In the genomic region with DNA sequence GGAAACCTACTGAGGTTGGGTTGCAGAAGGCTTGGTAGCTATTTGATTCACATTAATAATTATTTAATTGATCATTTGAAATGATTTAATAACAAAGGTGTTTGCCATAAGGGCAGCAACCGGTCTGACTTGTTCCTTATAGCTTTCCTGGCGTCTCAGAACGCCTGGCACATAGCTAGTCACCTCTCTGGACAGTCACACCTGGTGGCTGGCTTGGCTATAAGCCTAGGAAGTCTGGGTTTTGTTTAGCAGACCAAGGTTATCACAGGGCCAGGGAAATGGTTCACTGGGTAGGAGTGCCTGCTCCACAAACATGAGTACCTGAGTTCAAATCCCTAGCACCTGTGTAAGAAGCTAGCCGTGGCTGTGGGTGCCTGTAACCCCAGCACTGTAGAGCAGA, we compare ENCODE assay signal across 19 mouse cellular contexts. TPM values are rescaled to one million over a fixed set of nuclear protein-coding genes. Genes with fewer than 3 reads are reported as not detected.
DNase-seq lines count a peak whose midpoint lies in the region; ATAC-seq and TF ChIP-seq lines count a peak whose summit lies in the region.
"Had no signal": no experiment of that assay in that cellular context is flagged by ENCODE, and none has a peak within 500 bp of the region (broad histone marks: within the 10 kb centered on the region; RNA-seq: fewer than 3 reads in every experiment).

No protein-coding gene starts in this region.

- no peak for TF ChIP-seq CTCF in lung, adult 2 months (IDR thresholded peaks at IDR 0.05; ENCODE audit: insufficient read depth, low read length)
- TF ChIP-seq CTCF in hindbrain, postnatal 0 days (IDR thresholded peaks at IDR 0.05; ENCODE audit: low read depth), result no peak

- no peak overlapping the region for H3K4me3 ChIP-seq in heart, embryonic 10.5 days
- H3K4me3 ChIP-seq in lung, adult 2 months (replicated peaks; ENCODE audit: extremely low read depth, low read depth, low read length), result no peak overlapping the region
- H3K4me3 ChIP-seq in intestine, embryonic 16.5 days (ENCODE audit: low read length), result no peak overlapping the region
- no peak overlapping the region for H3K4me3 ChIP-seq in hindbrain, postnatal 0 days (ENCODE audit: low read length)
- H3K4me3 ChIP-seq: embryonic facial prominence, embryonic 15.5 days; forebrain, embryonic 13.5 days; hindbrain, embryonic 10.5 days; neural tube, embryonic 12.5 days; stomach, embryonic 15.5 days had no signal

- no peaks in the 10 kb centered on the region for H3K36me3 ChIP-seq in heart, embryonic 10.5 days
- no peaks in the 10 kb centered on the region for H3K36me3 ChIP-seq in intestine, embryonic 16.5 days (ENCODE audit: control insufficient read depth, insufficient read depth, low read length)
- no peaks in the 10 kb centered on the region for H3K36me3 ChIP-seq in hindbrain, postnatal 0 days (ENCODE audit: insufficient read depth, low read length)
- H3K36me3 ChIP-seq: embryonic facial prominence, embryonic 15.5 days; hindbrain, embryonic 10.5 days; neural tube, embryonic 12.5 days; stomach, embryonic 15.5 days had no signal

- ATAC-seq in intestine, embryonic 16.5 days, result no peak
- ATAC-seq in hindbrain, postnatal 0 days, result no peak
- ATAC-seq: forebrain, embryonic 13.5 days had no signal

- WGBS in heart, embryonic 10.5 days, result 65% methylated on average over 4 of the region's 4 CpGs
- 56% methylated on average over 4 of the region's 4 CpGs for WGBS in lung, adult 2 months
- 73% methylated on average over 4 of the region's 4 CpGs for WGBS in intestine, embryonic 16.5 days
- WGBS in hindbrain, postnatal 0 days, result 93% methylated on average over 4 of the region's 4 CpGs

- H3K27ac ChIP-seq in heart, embryonic 10.5 days, result no peak overlapping the region
- H3K27ac ChIP-seq in intestine, embryonic 16.5 days (ENCODE audit: low read length), result no peak overlapping the region
- H3K27ac ChIP-seq in hindbrain, postnatal 0 days, result no peak overlapping the region
- H3K27ac ChIP-seq: embryonic facial prominence, embryonic 15.5 days; forebrain, embryonic 13.5 days; hindbrain, embryonic 10.5 days; neural tube, embryonic 12.5 days; stomach, embryonic 15.5 days had no signal

- H3K9ac ChIP-seq in intestine, embryonic 16.5 days (ENCODE audit: low read depth, low read length), result no peak overlapping the region
- no peak overlapping the region for H3K9ac ChIP-seq in hindbrain, postnatal 0 days (replicated peaks; ENCODE audit: low read length)
- H3K9ac ChIP-seq: embryonic facial prominence, embryonic 15.5 days; forebrain, embryonic 13.5 days; neural tube, embryonic 12.5 days; stomach, embryonic 15.5 days had no signal

- no peak for TF ChIP-seq POLR2A in lung, adult 2 months (IDR thresholded peaks at IDR 0.05; ENCODE audit: borderline replicate concordance, extremely low read depth, low read depth, low read length)

- peaks cover 57% of the 10 kb centered on the region for H3K27me3 ChIP-seq in heart, embryonic 10.5 days (ENCODE audit: insufficient read depth, poor library complexity, severe bottlenecking)
- peaks cover 2% of the 10 kb centered on the region; the same call in 1 of the 2 replicates for H3K27me3 ChIP-seq in intestine, embryonic 16.5 days (replicated peaks; ENCODE audit: control insufficient read depth, insufficient read depth, low read length)
- no peaks in the 10 kb centered on the region for H3K27me3 ChIP-seq in hindbrain, postnatal 0 days (ENCODE audit: insufficient read depth, low read length)

- H3K4me2 ChIP-seq in intestine, embryonic 16.5 days (ENCODE audit: low read depth, low read length), result no peak overlapping the region
- H3K4me2 ChIP-seq in hindbrain, postnatal 0 days (ENCODE audit: low read depth, low read length), result no peak overlapping the region
- H3K4me2 ChIP-seq: embryonic facial prominence, embryonic 15.5 days; forebrain, embryonic 13.5 days; liver, embryonic 11.5 days; neural tube, embryonic 12.5 days; stomach, embryonic 15.5 days had no signal

- DNase-seq in heart, adult 11 months, result peak; percentile 79
- no peak for DNase-seq in heart, embryonic 10.5 days (ENCODE audit: low spot score)
- peak; percentile 50 for DNase-seq in fat pad, adult 2 months (ENCODE audit: extremely low read depth, low read depth, low spot score)
- peak; percentile 28 for DNase-seq in lung, adult 2 months
- DNase-seq in lung, postnatal 4 days, result peak; percentile 29 to 60
- DNase-seq in cerebellum, adult 11 months, result no peak
- DNase-seq in hindbrain, postnatal 0 days (ENCODE audit: low spot score), result no peak
- DNase-seq: adrenal gland, postnatal 10 days; cerebellum, adult 9-10 months; left cerebral cortex, postnatal 4 days; retina, postnatal 1 day; thymus, postnatal 25 days had no signal

- peaks cover 16% of the 10 kb centered on the region for H3K4me1 ChIP-seq in heart, embryonic 10.5 days
- peaks cover 4% of the 10 kb centered on the region; the same call in 1 of the 2 replicates for H3K4me1 ChIP-seq in lung, adult 2 months (ENCODE audit: control insufficient read depth, insufficient read depth, low read length)
- peaks cover 9% of the 10 kb centered on the region; the same call in 1 of the 2 replicates for H3K4me1 ChIP-seq in intestine, embryonic 16.5 days (ENCODE audit: control insufficient read depth, insufficient read depth, low read length)
- peaks cover 2% of the 10 kb centered on the region; the same call in 1 of the 2 replicates for H3K4me1 ChIP-seq in hindbrain, postnatal 0 days (ENCODE audit: insufficient read depth, low read length)

- no peaks in the 10 kb centered on the region for H3K9me3 ChIP-seq in heart, embryonic 10.5 days
- H3K9me3 ChIP-seq in intestine, embryonic 16.5 days (ENCODE audit: control insufficient read depth, low read length), result no peaks in the 10 kb centered on the region
- H3K9me3 ChIP-seq in hindbrain, postnatal 0 days (ENCODE audit: low read length), result no peaks in the 10 kb centered on the region
- H3K9me3 ChIP-seq: embryonic facial prominence, embryonic 15.5 days; forebrain, embryonic 13.5 days; hindbrain, embryonic 10.5 days; neural tube, embryonic 12.5 days; stomach, embryonic 15.5 days had no signal

RNA-seq across cellular contexts. Expression of gene Map3k9, which starts 2.3 kb away (rescaled TPM):
- 0.21 and 0.59 TPM in 2 replicates for polyA plus RNA-seq in heart, embryonic 10.5 days (2016; fragmentation: Nextera tagmentation; extraction: Ambion mirVana)
- polyA plus RNA-seq in lung, adult 2 months (2012; rRNA removed), result 5.9 and 6.7 TPM in 2 replicates
- polyA plus RNA-seq in intestine, embryonic 16.5 days (2015; fragmentation: Nextera tagmentation; extraction: Ambion mirVana), result 1.4 TPM in 2 replicates
- 60.1 and 61.9 TPM in 2 replicates for total RNA-seq in hindbrain, postnatal 0 days (2014; rRNA removed)
- polyA plus RNA-seq in hindbrain, postnatal 0 days (2015; fragmentation: Nextera tagmentation; extraction: Ambion mirVana), result 8.1 and 8.4 TPM in 2 replicates

Comparison
In these comparisons a context has a peak if more than half of its experiments do, and no peak if none do; other contexts are left out.
1. DNase-seq: peak in heart, adult 11 months (single experiment), fat pad, adult 2 months (single experiment), lung, adult 2 months (single experiment) and lung, postnatal 4 days (2 of 2); none in heart, embryonic 10.5 days (single experiment), cerebellum, adult 11 months (single experiment) and hindbrain, postnatal 0 days (single experiment).